Mouse (Mus musculus) ES-Bruce4 (cell line): Measurements from ENCODE around the gene Mfn2.

Source experiments
- CTCF ChIP-seq: IDR thresholded peaks from one replicate; pipeline ENCODE4 v1.8.1; 2011; ENCODE audit warnings: low read depth, low read length
- POLR2A ChIP-seq: IDR thresholded peaks from one replicate; pipeline ENCODE4 v1.8.1; 2011; ENCODE audit warnings: low read length; ENCODE audit not compliant: insufficient read depth

GRCm38 (mm10) chr4:147869238-147869637 lies 35.3 kb downstream of the Mfn2 start:
- TF ChIP-seq CTCF (no peak), POLR2A (no peak)
